Mouse (Mus musculus): Measurements from ENCODE around the gene Cnnm4. TPM values are rescaled to one million over a fixed set of nuclear protein-coding genes. Genes with fewer than 3 reads are reported as not detected.

Gene Cnnm4
- total RNA-seq, 2 experiments from 2014 or later, result 4.1 to 4.3 TPM

DNA sequence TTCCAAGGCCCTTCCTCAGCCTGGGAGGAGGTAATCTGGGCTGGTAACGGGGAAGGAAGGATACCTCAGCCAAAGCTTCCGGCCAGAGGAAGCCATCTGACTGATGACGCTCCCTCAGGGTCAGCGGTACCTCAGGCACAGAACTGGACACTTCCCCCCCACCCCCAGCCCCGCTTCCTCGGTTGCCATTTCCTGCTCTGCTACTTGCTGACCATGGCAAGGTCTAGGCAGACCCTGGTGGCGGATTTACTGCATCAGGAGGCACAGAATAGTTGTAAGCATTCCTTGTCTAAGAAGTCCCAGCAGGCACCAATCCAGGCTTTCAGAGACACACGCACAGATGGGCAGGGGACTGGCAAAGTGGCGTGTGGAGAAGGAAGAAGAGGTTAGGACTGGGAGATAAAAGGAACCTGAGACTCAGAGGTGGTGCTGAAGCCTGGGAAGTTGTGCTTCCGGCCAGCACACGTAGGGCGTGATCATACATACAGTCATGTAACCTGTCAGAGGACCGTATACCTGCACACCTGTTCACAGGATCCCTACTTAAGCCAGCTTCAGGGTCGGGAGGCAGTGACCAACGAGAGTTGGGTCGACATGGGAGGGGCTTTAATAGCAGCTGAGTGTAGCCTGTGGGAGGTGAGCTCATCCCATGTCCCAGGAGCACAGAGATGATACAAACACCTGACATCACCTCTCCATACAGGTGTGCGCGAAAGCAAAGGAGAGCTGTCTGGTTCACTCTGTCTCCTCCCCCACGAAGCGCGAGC, 83.4 kb downstream of the Cnnm4 start:
- intact Hi-C loops (cut with DNase I), result loop anchor here (2.0 kb wide), 1 partner anchor 36 kb away; no protein-coding TSS in a partner anchor
- DNase-seq (ENCODE audit: low spot score), result no peak

DNA sequence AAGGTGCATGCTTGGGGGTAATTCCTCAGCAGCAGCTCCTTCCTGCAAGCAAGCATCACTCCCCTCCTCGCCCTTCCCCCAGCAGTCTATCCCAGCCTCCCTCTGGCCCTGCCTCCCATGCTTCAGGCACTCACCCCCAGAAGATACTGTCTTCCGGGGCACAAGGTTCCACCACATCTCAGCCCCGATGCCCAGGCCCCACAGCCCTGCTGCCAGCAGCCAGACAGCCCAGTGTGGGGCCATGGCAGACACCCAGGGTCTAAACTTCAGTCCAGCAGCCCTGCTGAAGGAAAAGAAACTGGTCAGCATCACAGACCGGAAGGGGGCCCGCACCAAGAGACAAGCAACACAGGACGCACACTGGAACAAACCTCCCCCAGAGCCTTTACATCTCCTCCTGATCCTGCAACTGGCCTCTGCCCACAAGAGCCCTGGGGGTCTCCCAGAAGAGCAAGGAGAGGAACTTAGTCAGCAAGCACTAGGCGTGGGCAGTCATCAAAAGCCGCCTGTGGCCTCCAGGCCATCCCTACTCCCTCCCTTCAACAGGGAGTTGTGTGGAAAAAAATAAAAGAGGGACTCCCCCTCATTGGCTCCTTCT, 84.5 kb downstream of the Cnnm4 start:
- DNase-seq (ENCODE audit: low spot score), result no peak
- intact Hi-C loops (cut with DNase I), result loop anchor here (2.0 kb wide), 2 partner anchors 35 to 79 kb away; no protein-coding TSS in a partner anchor

DNA sequence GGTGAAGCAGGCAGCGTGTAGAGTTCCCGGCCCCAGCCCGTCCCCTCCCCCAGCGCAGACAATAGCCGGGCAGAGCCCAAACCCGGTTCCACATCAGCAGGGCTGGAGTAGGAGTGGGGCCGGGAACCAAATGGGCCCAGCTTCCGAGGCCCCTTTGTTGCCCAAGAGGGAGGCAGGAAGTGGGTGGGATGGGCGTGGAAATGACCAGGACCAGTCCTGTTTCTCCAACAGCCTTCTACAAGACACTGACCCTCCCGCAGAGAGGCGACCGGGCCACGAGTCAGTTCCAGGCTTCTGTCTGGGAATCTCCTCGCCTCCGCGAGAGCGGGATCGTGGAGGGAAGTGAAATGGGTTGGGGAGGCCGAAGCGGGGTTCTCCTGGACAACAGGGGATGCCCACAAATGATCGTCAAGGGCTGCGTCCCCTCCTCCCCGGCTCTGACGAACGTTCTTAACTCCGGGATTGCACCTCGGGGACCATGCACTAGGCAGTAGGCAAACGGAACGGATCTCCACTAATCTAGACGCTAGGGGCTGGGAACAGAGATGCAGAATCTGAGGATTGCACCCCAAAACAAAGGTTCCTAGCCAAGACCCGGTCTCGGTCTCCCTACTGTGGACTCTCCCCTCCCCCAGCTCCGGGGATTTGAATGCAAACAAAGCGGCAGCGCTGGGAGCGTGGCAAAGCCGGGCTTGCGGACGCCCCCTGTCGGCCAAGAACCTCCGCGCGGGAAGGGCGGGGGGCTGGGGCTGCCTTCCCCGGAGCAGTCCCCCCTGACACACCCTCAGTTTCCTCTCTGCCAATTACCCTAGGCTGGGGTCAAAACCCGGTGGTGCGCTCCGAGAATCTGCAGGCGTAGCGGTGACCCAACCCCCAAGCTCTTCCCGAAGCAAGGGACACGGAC, 85.4 kb downstream of the Cnnm4 start:
- intact Hi-C loops (cut with DNase I), result loop anchor here (2.0 kb wide), 1 partner anchor 78 kb away; no protein-coding TSS in a partner anchor
- peak; percentile 90 for DNase-seq (ENCODE audit: low spot score)

DNA sequence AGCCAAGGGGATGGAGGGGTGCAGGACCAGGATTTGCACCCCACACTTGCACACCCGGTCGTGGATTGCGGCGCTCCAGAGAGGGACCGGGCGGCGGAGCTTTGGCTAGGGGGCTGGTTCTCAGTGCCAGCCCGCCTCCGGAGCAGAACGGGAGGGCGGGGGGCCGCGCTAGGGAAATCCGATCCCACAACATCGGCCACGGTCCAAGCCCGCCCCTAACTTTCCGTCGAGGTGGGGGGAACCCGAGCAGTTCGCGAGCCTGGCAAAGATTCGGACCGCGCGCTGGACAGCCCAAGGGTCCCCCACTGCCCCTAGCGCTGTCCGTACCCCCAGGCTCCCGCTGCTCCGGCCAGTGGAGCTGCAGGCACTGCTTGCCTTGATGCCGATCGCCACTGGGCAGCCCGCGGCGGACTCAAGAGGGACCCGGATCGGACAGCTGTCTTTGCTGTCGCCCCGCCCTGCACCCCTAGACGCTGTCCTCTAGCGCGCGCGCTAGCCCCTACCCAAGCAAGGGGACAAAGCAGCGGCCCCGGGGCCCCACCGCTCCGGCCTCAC, 86.1 kb downstream of the Cnnm4 start:
- peak; percentile 86 for DNase-seq (ENCODE audit: low spot score)
- intact Hi-C loops (cut with DNase I), result loop anchor here (2.0 kb wide), 3 partner anchors 23 to 77 kb away; no protein-coding TSS in a partner anchor

Small RNA genes within 50 kb of the gene (microRNA-seq; reads per million reads assigned to microRNA genes)
- not detected for gene Gm47280

Other genes starting within 250 kb of the Cnnm4 start
- 10 to 100 TPM; 26.8 to 29.5 TPM for gene Uggt1, start 226.9 kb upstream of the Cnnm4 start, total RNA-seq (2021)
- 1 to 10 TPM; 3.1 to 3.4 TPM for gene Neurl3, start 196.9 kb upstream of the Cnnm4 start, total RNA-seq (2021)
- gene Arid5a, start 163.9 kb upstream of the Cnnm4 start, total RNA-seq (2021), result 10 to 100 TPM in 1 of 2 experiments, 1 to 10 TPM in 1; 7.0 to 11.1 TPM
- 10 to 100 TPM; 53.2 to 60.7 TPM for gene Kansl3, start 102.4 kb upstream of the Cnnm4 start, total RNA-seq (2021)
- not detected for gene Fer1l5, start 99.3 kb upstream of the Cnnm4 start, total RNA-seq (2021)
- 10 to 100 TPM; 22.8 to 27.2 TPM for gene Lman2l, start 26.3 kb upstream of the Cnnm4 start, total RNA-seq (2021)
- 10 to 100 TPM; 14.7 to 15.7 TPM for gene Cnnm3, start 40.2 kb downstream of the Cnnm4 start, total RNA-seq (2021)
- 100 to 1,000 TPM; 215 to 337 TPM for gene Ankrd23, start 65.3 kb downstream of the Cnnm4 start, total RNA-seq (2021)
- 100 to 1,000 TPM; 112 to 186 TPM for gene Gm42417, start 67.8 kb downstream of the Cnnm4 start, total RNA-seq (2021)
- 1 to 10 TPM; 5.6 to 8.1 TPM for gene Ankrd39, start 75.8 kb downstream of the Cnnm4 start, total RNA-seq (2021)
- 10 to 100 TPM; 14.8 to 15.7 TPM for gene Sema4c, start 86.7 kb downstream of the Cnnm4 start, total RNA-seq (2021)
- gene Fam178b, start 211.6 kb downstream of the Cnnm4 start, total RNA-seq (2021), result under 1 TPM in 1 of 2 experiments, not detected in 1; 0.83 TPM
- gene Cox5b, start 219.8 kb downstream of the Cnnm4 start, total RNA-seq (2021), result 1,000 to 10,000 TPM; 2,198 to 2,230 TPM
- not detected for gene 4933424G06Rik, start 238.5 kb downstream of the Cnnm4 start, total RNA-seq (2021)
- 100 to 1,000 TPM; 104 to 107 TPM for gene Actr1b, start 242.8 kb downstream of the Cnnm4 start, total RNA-seq (2021)